Mouse (Mus musculus) myocyte (in vitro differentiated cells): Measurements from ENCODE around the gene Cd38. TPM values are rescaled to one million over a fixed set of nuclear protein-coding genes. Genes with fewer than 3 reads are reported as not detected.

Experiments used
- H3K27me3 ChIP-seq: one replicate; pipeline ENCODE4 v1.6.1; 2011; ENCODE audit not compliant: control insufficient read depth, insufficient read depth, insufficient read length
- H3K36me3 ChIP-seq: one replicate; pipeline ENCODE4 v1.6.1; 2011; ENCODE audit not compliant: control insufficient read depth, insufficient read depth
- H3K4me2 ChIP-seq: one replicate; pipeline ENCODE4 v1.6.1; 2011; ENCODE audit warnings: low read depth, control low read depth
- H3K4me3 ChIP-seq: one replicate; pipeline ENCODE4 v1.5.1; 2011; ENCODE audit warnings: mild to moderate bottlenecking, control low read depth, moderate library complexity
- H3K79me2 ChIP-seq: one replicate; pipeline ENCODE4 v1.6.1; 2011; ENCODE audit not compliant: control insufficient read depth, insufficient read depth
- H3ac ChIP-seq: one replicate; pipeline ENCODE4 v1.6.1; 2011; ENCODE audit not compliant: control insufficient read depth, insufficient read length
- CEBPB ChIP-seq: IDR thresholded peaks from 2 replicates; pipeline ENCODE4 v1.6.1; 2011; ENCODE audit warnings: mild to moderate bottlenecking, moderate library complexity; ENCODE audit not compliant: poor library complexity, insufficient read depth, severe bottlenecking
- E2F4 ChIP-seq: IDR thresholded peaks from one replicate; pipeline ENCODE4 v1.6.1; 2011; ENCODE audit warnings: mild to moderate bottlenecking, control low read depth, moderate library complexity; ENCODE audit not compliant: insufficient read depth
- MAX ChIP-seq: IDR thresholded peaks from one replicate; pipeline ENCODE4 v1.6.1; 2011; ENCODE audit warnings: low read depth, mild to moderate bottlenecking, control low read depth
- MYOD1 ChIP-seq, 3 experiments: IDR thresholded peaks; one replicate each; pipeline ENCODE4 v1.6.1; 2011; ENCODE audit warnings: control low read depth in 2 of 3, low read depth in 2 of 3, mild to moderate bottlenecking in 2 of 3, moderate library complexity in 1 of 3; ENCODE audit not compliant: insufficient read length in 2 of 3, control insufficient read depth in 1 of 3
- MYOG ChIP-seq, 3 experiments: IDR thresholded peaks; one replicate each; pipeline ENCODE4 v1.6.1; 2011; ENCODE audit warnings: control low read depth in 2 of 3, low read depth in 2 of 3, mild to moderate bottlenecking in 2 of 3; ENCODE audit not compliant: insufficient read length in 2 of 3, control insufficient read depth in 1 of 3, insufficient read depth in 1 of 3
- POLR2A ChIP-seq: IDR thresholded peaks from one replicate; pipeline ENCODE4 v1.6.1; 2011; ENCODE audit warnings: low read depth, mild to moderate bottlenecking, control low read depth, moderate library complexity; ENCODE audit not compliant: insufficient read length
- POLR2AphosphoS2 ChIP-seq: IDR thresholded peaks from one replicate; pipeline ENCODE4 v1.6.1; 2011; ENCODE audit warnings: low read depth, control low read depth; ENCODE audit not compliant: insufficient read length
- REST ChIP-seq: IDR thresholded peaks from one replicate; pipeline ENCODE4 v1.6.1; 2011; ENCODE audit warnings: mild to moderate bottlenecking, control low read depth, moderate library complexity; ENCODE audit not compliant: insufficient read depth, insufficient read length
- SRF ChIP-seq: IDR thresholded peaks from one replicate; pipeline ENCODE4 v1.6.1; 2011; ENCODE audit warnings: low read depth; ENCODE audit not compliant: control insufficient read depth, insufficient read length
- TCF12 ChIP-seq: IDR thresholded peaks from one replicate; pipeline ENCODE4 v1.6.1; 2011; ENCODE audit warnings: mild to moderate bottlenecking, control low read depth; ENCODE audit not compliant: poor library complexity, insufficient read depth, severe bottlenecking
- TCF3 ChIP-seq: IDR thresholded peaks from one replicate; pipeline ENCODE4 v1.6.1; 2011; ENCODE audit warnings: low read depth, control low read depth; ENCODE audit not compliant: insufficient read length
- USF1 ChIP-seq: IDR thresholded peaks from one replicate; pipeline ENCODE4 v1.6.1; 2011; ENCODE audit warnings: low read depth, mild to moderate bottlenecking, control low read depth, moderate library complexity
- polyA plus RNA-seq: library from polyadenylated mRNA; unstranded; fragments of >200 nt; fragmentation: generic; extraction: Trizol; gene quantifications from one replicate; pipeline ENCODE4 v1.2.1, GENCODE M21; 2012; ENCODE audit warnings: missing spikeins

The Cd38 gene
- polyA plus RNA-seq, 1 experiment, result 0.10 TPM

DNA sequence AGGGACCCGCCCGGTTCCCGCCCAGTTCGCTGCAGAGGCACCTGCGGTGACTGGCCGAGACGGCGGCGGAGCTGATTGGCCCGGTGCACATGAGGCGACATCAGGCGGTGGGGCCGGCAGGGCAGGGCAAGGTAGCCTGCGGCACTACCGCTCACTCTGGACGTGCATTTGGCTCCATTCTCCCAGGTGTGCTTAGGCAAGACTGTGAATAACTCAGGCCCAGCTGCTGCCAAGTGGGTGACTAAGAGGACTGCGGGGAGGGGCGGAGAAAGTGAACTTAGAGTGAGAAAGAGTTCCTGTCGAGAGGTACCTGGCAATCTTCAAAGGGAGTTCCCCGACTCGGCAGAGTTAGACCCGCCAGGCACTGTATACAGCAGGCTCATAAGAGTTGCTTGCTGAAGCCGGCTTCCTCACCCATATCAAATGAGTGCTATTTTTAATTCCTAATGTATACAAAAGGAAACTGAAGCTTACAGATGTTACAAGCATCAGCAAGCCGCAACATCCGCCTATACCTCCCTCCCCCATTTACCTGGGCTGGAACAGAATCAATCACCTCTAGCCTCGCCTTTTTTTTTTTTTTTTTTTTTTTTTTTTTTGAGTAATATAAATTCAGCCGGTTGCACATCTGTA is 79.9 kb downstream of the Cd38 start:
- no peaks in the 10 kb centered on the region for H3K27me3 ChIP-seq
- no peak for TF ChIP-seq E2F4
- TF ChIP-seq MYOD1 (IDR thresholded peaks at IDR 0.05; ENCODE audit: control insufficient read depth in 1 of 3, insufficient read length in 2 of 3, low read depth in 2 of 3), result peak in 1 of 3 experiments; percentile 19
- no peak for TF ChIP-seq TCF12
- no peak for TF ChIP-seq CEBPB
- no peak for TF ChIP-seq MYOG (IDR thresholded peaks at IDR 0.05; ENCODE audit: control insufficient read depth in 1 of 3, insufficient read depth in 1 of 3, insufficient read length in 2 of 3, low read depth in 2 of 3)
- no peak for TF ChIP-seq POLR2AphosphoS2
- peak overlapping the region; percentile 10 for H3K4me3 ChIP-seq
- no peak overlapping the region for H3ac ChIP-seq
- H3K4me2 ChIP-seq, result peak overlapping the region; percentile 76
- no peaks in the 10 kb centered on the region for H3K36me3 ChIP-seq
- no peaks in the 10 kb centered on the region for H3K79me2 ChIP-seq

GRCm38 (mm10) chr5:43948748-43949275 is 80.5 kb downstream of the Cd38 start:
- TF ChIP-seq TCF12 (no peak), SRF (no peak), USF1 (no peak), POLR2A (no peak), MYOG (IDR thresholded peaks at IDR 0.05; ENCODE audit: control insufficient read depth in 1 of 3, insufficient read depth in 1 of 3, insufficient read length in 2 of 3, low read depth in 2 of 3) (no peak), MAX (no peak), REST (no peak)
- Histone ChIP-seq H3K4me2 (peak overlapping the region; percentile 76), H3K27me3 (no peaks in the 10 kb centered on the region), H3K4me3 (peak overlapping the region; percentile 10), H3ac (no peak overlapping the region), H3K36me3 (no peaks in the 10 kb centered on the region), H3K79me2 (no peaks in the 10 kb centered on the region)

GRCm38 (mm10) chr5:43953241-43953640 is 84.9 kb downstream of the Cd38 start:
- H3K4me2 ChIP-seq, result no peak overlapping the region
- no peaks in the 10 kb centered on the region for H3K79me2 ChIP-seq
- no peak overlapping the region for H3K4me3 ChIP-seq
- H3K27me3 ChIP-seq, result no peaks in the 10 kb centered on the region
- H3K36me3 ChIP-seq, result no peaks in the 10 kb centered on the region
- TF ChIP-seq SRF, result no peak
- TF ChIP-seq CEBPB, result no peak
- TF ChIP-seq REST, result no peak
- no peak for TF ChIP-seq POLR2AphosphoS2
- TF ChIP-seq TCF3, result no peak
- no peak for TF ChIP-seq USF1
- no peak for TF ChIP-seq TCF12
- no peak for TF ChIP-seq MYOG (IDR thresholded peaks at IDR 0.05; ENCODE audit: control insufficient read depth in 1 of 3, insufficient read depth in 1 of 3, insufficient read length in 2 of 3, low read depth in 2 of 3)
- no peak for TF ChIP-seq MAX
- no peak for TF ChIP-seq E2F4
- TF ChIP-seq POLR2A, result no peak
- TF ChIP-seq MYOD1 (IDR thresholded peaks at IDR 0.05; ENCODE audit: control insufficient read depth in 1 of 3, insufficient read length in 2 of 3, low read depth in 2 of 3), result no peak
- H3ac ChIP-seq, result no peak overlapping the region

DNA sequence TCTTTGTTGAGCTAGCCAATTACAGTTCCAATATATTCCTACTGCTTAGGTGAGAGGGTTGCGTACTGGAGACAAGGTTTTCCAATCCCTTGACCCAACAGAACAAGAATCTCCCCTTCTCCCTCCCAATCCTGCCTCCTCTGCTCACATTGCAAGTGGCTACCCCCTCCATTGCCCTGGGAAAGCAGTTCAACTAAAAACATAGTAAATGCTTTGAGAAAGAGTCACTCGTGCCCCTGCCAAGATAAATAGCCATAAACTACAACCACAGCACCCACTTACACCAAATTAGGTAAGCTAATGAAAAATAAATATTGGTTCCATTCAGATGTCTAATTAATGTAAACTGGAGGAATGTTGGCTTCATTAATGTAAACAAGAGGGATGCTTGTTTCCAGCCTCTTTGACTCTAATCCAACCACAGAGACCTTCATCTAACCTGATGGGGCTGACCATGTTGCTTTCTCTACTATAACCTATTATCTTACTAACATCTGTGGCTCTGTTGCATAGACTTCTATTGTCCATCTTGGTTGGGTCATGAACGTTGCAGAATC is 91.6 kb downstream of the Cd38 start:
- no peak overlapping the region for H3ac ChIP-seq
- no peak for TF ChIP-seq POLR2A
- no peak for TF ChIP-seq REST
- no peak for TF ChIP-seq SRF
- no peak for TF ChIP-seq MYOD1 (IDR thresholded peaks at IDR 0.05; ENCODE audit: control insufficient read depth in 1 of 3, insufficient read length in 2 of 3, low read depth in 2 of 3)
- TF ChIP-seq E2F4, result no peak
- TF ChIP-seq MAX, result no peak
- no peak for TF ChIP-seq MYOG (IDR thresholded peaks at IDR 0.05; ENCODE audit: control insufficient read depth in 1 of 3, insufficient read depth in 1 of 3, insufficient read length in 2 of 3, low read depth in 2 of 3)

GRCm38 (mm10) chr5:43961056-43961455 is 92.7 kb downstream of the Cd38 start:
- no peaks in the 10 kb centered on the region for H3K79me2 ChIP-seq
- no peak overlapping the region for H3ac ChIP-seq
- no peaks in the 10 kb centered on the region for H3K36me3 ChIP-seq
- TF ChIP-seq USF1 (no peak), SRF (no peak), CEBPB (no peak), MYOG (IDR thresholded peaks at IDR 0.05; ENCODE audit: control insufficient read depth in 1 of 3, insufficient read depth in 1 of 3, insufficient read length in 2 of 3, low read depth in 2 of 3) (no peak), REST (no peak), TCF3 (no peak), POLR2AphosphoS2 (no peak), MYOD1 (IDR thresholded peaks at IDR 0.05; ENCODE audit: control insufficient read depth in 1 of 3, insufficient read length in 2 of 3, low read depth in 2 of 3) (no peak), POLR2A (no peak), TCF12 (no peak), MAX (no peak), E2F4 (no peak)
- no peak overlapping the region for H3K4me3 ChIP-seq
- no peak overlapping the region for H3K4me2 ChIP-seq
- no peaks in the 10 kb centered on the region for H3K27me3 ChIP-seq

More for the DNA sequence above, 91.6 kb downstream of the Cd38 start:
- Histone ChIP-seq H3K4me3 (no peak overlapping the region), H3K36me3 (no peaks in the 10 kb centered on the region), H3K4me2 (no peak overlapping the region), H3K79me2 (no peaks in the 10 kb centered on the region), H3K27me3 (no peaks in the 10 kb centered on the region)
